Mouse (Mus musculus): ENCODE results near the gene Sntg2.
A peak's percentile ranks its signal among the peaks of the same experiment; 100 is the strongest.

Gene Sntg2

GRCm38 (mm10) chr12:30202763-30203162 lies 170.4 kb downstream of the Sntg2 start:
- no peak for DNase-seq (ENCODE audit: low spot score)

GRCm38 (mm10) chr12:30201031-30201430 lies 172.1 kb downstream of the Sntg2 start:
- DNase-seq (ENCODE audit: low spot score): no peak

- no peak for DNase-seq (ENCODE audit: low spot score)
These were observed 172.6 kb downstream of the Sntg2 start for GRCm38 (mm10) chr12:30200621-30201020.

GRCm38 (mm10) chr12:30199735-30200134 lies 173.4 kb downstream of the Sntg2 start:
- DNase-seq (ENCODE audit: low spot score): no peak

GRCm38 (mm10) chr12:30198250-30198649 lies 174.9 kb downstream of the Sntg2 start:
- DNase-seq (ENCODE audit: low spot score): no peak

DNA sequence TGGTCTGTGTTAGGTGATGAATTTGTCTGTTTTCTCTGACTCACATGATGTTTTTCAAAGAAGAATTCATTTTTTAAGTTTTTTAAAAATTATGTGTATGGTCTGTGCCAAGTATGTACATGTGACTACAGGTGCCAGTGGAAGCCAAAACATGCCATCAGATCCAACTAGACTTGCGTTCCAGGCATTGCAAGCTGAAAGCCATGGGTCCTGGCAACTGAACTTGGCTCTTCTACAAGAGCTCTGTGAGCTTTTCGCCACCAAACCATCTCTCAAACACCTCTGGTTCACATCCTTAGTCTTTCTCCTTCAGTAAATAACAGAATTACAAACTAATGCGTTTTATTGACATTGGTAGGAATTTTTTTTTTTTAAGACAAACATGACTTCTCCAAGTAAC lies 191.5 kb downstream of the Sntg2 start:
- DNase-seq (ENCODE audit: low spot score): no peak

DNA sequence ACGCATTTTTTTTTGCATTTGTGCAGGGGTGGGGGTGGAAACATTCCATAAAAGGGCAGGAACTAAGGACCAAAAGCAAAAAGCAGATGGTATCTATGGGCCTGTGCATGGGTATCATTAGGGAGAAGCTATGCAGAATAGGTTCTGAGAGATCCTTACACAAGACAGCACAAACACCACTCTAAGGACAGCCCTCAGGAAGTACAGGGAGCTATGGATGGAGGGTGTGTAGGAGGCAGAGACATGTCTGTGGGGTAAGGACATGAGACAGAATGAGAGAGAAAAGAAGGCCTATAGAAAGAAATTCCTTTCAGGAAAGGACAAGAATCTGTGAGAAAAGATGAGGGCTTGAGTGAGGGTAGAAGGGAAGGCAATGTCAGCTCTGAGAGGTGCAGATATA lies 193.6 kb downstream of the Sntg2 start:
- no peak for DNase-seq (ENCODE audit: low spot score)

DNA sequence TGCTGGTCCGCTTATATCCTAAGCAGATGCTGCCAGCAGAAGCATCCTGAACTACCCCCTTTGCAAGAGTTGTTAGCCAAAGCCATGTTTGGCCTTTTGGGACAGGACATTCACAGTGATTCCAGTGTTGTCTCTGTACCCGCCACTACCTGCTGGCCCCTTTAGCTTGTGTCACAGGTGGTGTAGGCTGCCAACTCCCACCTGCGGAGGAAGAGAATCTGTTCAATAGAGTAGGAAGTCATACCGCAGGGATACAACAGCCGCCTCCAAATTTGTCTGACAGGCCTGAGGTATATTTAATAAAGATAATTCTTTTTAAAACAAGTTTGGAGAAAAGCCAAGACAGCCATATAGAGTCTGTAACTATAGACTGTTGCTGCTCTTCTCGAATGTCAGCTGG lies 195.2 kb downstream of the Sntg2 start:
- no peak for DNase-seq (ENCODE audit: low spot score)

DNA sequence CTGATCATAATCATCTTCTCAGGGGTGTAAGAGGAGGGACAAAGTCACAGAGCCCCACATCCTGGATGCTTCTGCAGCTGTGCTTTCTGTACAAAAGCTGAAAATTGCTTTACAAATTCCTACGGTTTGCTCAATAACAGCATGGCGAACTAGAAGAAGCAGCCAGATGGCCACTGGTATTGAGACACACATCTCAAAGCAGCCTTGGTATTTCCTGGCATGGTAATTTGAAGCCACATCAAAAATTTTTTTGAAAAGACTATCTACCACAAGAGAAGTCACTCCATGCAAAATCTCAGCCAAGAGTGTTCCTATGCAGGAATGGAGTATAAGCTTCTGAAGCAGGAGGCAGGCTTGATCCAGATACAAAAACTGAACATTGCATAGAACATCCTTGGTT lies 195.6 kb downstream of the Sntg2 start:
- DNase-seq (ENCODE audit: low spot score): no peak

DNA sequence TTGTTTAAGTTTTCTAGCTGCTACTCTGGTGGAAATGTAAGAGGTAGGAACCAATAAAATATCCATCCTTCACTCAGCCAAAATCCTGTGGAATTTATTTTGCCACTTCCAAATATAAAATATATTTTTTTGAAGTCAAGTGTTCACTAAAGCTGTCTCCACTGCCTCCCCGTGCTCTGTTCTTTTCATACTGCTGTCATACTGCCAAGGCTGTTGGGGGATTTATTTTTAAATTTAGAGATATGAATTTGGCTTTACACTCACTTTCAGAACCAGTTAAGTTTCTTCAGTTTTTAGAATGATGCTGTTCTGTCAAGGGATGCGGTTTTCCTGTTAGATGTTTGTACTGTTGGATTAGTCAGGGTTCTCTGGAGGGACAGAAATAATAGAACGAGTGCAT lies 204.7 kb downstream of the Sntg2 start:
- no peak for DNase-seq (ENCODE audit: low spot score)

GRCm38 (mm10) chr12:30164538-30164937 lies 208.6 kb downstream of the Sntg2 start:
- no peak for DNase-seq (ENCODE audit: low spot score)

DNA sequence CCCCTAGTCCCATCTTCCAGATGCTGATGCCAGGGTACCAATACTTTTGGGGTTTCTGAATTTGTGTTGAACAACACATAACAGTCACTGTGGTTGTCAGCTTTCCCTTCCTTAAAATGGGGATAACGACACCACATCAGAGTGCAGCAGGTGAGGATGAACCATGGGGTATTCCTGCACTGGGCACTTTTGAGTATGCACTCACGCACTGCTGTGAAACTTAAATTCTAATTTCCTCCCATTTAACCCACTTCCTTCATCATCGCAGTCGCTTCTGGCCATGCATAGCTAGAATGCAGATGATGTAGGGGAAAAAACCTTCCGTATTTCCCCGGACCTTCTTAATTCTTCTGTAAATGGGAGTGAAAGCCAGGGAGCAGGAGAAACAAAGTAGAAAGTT lies 209.2 kb downstream of the Sntg2 start:
- DNase-seq (ENCODE audit: low spot score): no peak

GRCm38 (mm10) chr12:30161731-30162406 lies 211.3 kb downstream of the Sntg2 start:
- no peak for DNase-seq (ENCODE audit: low spot score)

GRCm38 (mm10) chr12:30160475-30160874 lies 212.7 kb downstream of the Sntg2 start:
- peak; percentile 5 for DNase-seq (ENCODE audit: low spot score)

DNA sequence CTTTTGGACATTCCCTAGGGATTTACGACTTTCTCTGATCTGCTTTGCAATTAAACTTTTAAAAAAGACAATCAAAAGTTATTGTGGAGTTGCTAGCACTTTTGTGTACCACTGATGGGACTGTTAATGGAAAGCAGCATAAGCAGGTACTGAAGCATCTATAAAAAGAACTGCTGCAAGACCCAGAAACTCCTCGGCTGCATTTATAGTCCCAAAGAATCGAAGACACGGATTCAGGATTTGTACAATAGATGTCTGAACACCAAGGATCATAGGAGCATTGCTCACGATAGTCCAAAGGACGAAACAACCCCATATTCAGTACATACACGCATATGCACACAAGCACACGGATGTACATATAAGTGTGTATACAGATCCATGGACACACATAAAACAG lies 213.4 kb downstream of the Sntg2 start:
- DNase-seq (ENCODE audit: low spot score): no peak

DNA sequence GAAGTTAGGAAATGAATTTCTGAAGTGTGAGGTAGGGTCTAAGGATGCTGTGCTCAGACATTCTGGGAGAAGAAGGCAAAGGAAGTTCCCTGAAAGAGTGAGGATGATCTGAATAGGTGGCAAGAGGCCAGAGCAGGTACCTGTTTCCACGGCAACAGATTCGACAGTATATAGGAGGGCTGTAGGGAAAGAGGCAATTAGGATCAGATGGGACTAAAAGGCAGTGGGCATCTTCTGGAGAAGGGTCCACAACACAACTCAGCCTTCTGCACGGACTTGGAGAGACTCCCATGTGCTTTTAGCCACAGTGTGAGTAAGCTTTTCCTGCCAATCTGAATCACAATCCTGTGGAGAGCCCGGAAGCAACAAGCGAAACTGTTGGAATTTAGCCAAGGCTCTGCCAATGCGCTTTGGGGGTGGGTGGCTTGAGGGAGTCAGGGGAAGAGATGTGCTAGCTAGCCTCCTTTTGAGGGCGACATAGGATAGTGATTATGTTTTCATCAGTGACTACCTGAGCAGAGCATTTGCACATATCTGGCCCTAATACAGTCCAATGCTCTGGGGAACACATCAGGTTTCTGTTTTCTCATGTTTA lies 219.0 kb downstream of the Sntg2 start:
- DNase-seq (ENCODE audit: low spot score): no peak

- DNase-seq (ENCODE audit: low spot score): no peak
These were observed 231.1 kb downstream of the Sntg2 start for GRCm38 (mm10) chr12:30142085-30142484.

GRCm38 (mm10) chr12:30132524-30132923 lies 240.7 kb downstream of the Sntg2 start, which contains the start of gene Tpo:
Gene Tpo, minus strand, starts transcription at chr12:30132624.
- DNase-seq (ENCODE audit: low spot score): no peak

DNA sequence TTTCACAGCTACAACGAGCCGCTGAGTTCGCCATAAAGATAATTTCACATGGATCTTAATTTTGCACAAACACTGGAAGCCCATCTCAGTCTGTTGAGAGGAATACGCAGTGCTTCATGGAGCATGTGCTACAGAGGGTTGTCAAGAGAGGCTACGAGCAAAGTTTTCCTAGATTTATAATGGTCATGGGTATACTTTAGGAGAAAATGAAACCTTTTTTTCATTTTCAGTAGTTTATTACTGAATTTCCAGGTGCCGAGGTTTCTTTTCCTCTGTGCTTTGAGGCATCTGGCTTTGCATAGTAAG lies 243.8 kb downstream of the Sntg2 start:
- DNase-seq (ENCODE audit: low spot score): no peak

DNA sequence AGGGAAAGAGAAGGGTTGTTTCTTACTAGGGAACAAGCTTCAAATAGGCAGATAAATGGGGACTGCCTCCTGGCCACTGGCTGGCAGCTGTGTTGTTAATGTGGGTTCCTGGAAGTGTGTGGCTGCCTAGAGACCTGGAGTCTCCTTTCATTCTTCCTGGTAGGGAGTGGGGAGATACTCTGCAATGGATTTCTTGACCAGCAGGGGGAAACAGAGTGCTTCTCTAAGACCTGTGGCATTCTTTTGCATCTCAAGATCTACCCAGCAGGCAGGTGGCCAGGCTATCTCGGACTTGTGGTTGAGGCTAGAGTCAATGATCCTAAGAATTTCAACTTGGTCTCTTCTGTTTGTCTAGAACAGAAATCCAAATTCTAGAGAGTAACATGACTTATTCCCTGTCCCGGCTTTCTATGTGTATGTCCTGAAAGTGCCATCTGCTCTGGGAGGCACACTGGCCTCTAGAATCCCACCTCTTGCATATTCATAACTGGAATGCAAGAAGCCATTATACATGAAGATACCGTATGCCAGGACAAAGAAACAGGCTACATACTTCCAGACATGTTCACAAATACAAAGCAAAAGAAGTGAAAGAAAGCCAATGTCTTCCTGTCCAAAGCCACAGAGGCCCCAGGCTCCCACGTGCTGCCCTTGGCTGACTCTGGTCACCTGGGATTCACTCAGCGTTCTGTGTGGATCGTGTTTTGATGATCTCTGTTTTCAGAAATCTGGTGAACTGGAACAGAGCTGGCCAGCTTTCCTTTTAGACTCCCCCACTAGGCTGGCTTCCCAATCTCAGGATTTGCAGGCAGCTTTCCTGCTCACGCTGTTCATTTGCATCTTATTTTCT lies 244.4 kb downstream of the Sntg2 start:
- peak; percentile 21 for DNase-seq (ENCODE audit: low spot score)

Data from ovary, postnatal 10 days (tissue).